Mouse (Mus musculus) spleen, adult 2 months (tissue): Measurements from ENCODE around the gene Pygm. TPM values are rescaled to one million over a fixed set of nuclear protein-coding genes. Genes with fewer than 3 reads are reported as not detected.

Experiments
- DNase-seq, 2 experiments: peaks; one replicate each; pipeline versions ENCODE4 v3.0.0 to v3.0.0-alpha.2; 2012 to 2021; ENCODE audit warnings: low spot score in 2 of 2, low read depth in 1 of 2
- H3K27ac ChIP-seq: fragments of 200-500 bp; 2 replicates; pipeline ENCODE4 v1.5.1; 2012; ENCODE audit warnings: low read length, inconsistent platforms; ENCODE audit not compliant: insufficient read depth
- H3K27me3 ChIP-seq: fragments of 200-500 bp; 2 replicates; pipeline ENCODE4 v1.6.1; 2012; ENCODE audit warnings: mild to moderate bottlenecking, moderate library complexity, low read length, inconsistent platforms; ENCODE audit not compliant: control insufficient read depth, insufficient read depth
- H3K36me3 ChIP-seq: fragments of 200-500 bp; 2 replicates; pipeline ENCODE4 v1.6.1; 2012; ENCODE audit warnings: mild to moderate bottlenecking, low read length, inconsistent platforms; ENCODE audit not compliant: control insufficient read depth, insufficient read depth
- H3K4me1 ChIP-seq: fragments of 200-500 bp; 2 replicates; pipeline ENCODE4 v1.6.1; 2011; ENCODE audit warnings: inconsistent platforms; ENCODE audit not compliant: control insufficient read depth, insufficient read depth, insufficient read length
- H3K4me3 ChIP-seq: fragments of 200-500 bp; 2 replicates; pipeline ENCODE4 v1.5.1; 2011; ENCODE audit warnings: mild to moderate bottlenecking, inconsistent platforms; ENCODE audit not compliant: insufficient read depth, insufficient read length; ENCODE audit errors: extremely low read depth
- CTCF ChIP-seq: fragments of 200-500 bp; IDR thresholded peaks from 2 replicates; pipeline ENCODE4 v1.5.1; 2011; ENCODE audit warnings: mild to moderate bottlenecking, inconsistent platforms; ENCODE audit not compliant: insufficient read depth, insufficient read length, insufficient replicate concordance; ENCODE audit errors: extremely low read depth
- POLR2A ChIP-seq: fragments of 200-500 bp; IDR thresholded peaks from 2 replicates; pipeline ENCODE4 v1.6.1; 2011; ENCODE audit warnings: low read depth, low read length, inconsistent platforms
- WGBS: fragments of 180-500 bp; shearing (Covaris S2); methylation state at CpG from one replicate; pipeline ENCODE4 v1.1.7; 2018; 5-methylcytosine and 5-hydroxymethylcytosine counted together
- polyA plus RNA-seq: library from polyadenylated mRNA; depleted of rRNA; stranded (reverse); fragments of >200 nt; gene quantifications from 2 replicates; pipeline ENCODE4 v1.2.3, GENCODE M21; 2012; rRNA removed

Pygm gene
- polyA plus RNA-seq, 1 experiment, result 8.1 TPM

GRCm38 (mm10) chr19:6426703-6427500 is 42.7 kb downstream of the Pygm start:
- DNase-seq, result peak in 1 of 2 experiments; percentile 35
- H3K27ac ChIP-seq, result no peak overlapping the region
- H3K4me3 ChIP-seq, result no peak overlapping the region
- TF ChIP-seq CTCF (no peak), POLR2A (no peak)
- peaks cover 15% of the 10 kb centered on the region for H3K4me1 ChIP-seq
- H3K27me3 ChIP-seq, result peaks cover 18% of the 10 kb centered on the region
- H3K36me3 ChIP-seq, result no peaks in the 10 kb centered on the region
- 23% methylated on average over 13 of the region's 13 CpGs for WGBS

GRCm38 (mm10) chr19:6427653-6428434 is 43.6 kb downstream of the Pygm start:
- H3K36me3 ChIP-seq, result no peaks in the 10 kb centered on the region
- 5% methylated on average over 92 of the region's 94 CpGs for WGBS
- H3K27me3 ChIP-seq, result peaks cover 18% of the 10 kb centered on the region
- no peak overlapping the region for H3K27ac ChIP-seq
- peaks cover 15% of the 10 kb centered on the region for H3K4me1 ChIP-seq
- H3K4me3 ChIP-seq, result no peak overlapping the region
- DNase-seq, result no peak
- TF ChIP-seq POLR2A (no peak), CTCF (no peak)

- Histone ChIP-seq H3K4me1 (peaks cover 15% of the 10 kb centered on the region), H3K27me3 (peaks cover 18% of the 10 kb centered on the region), H3K4me3 (no peak overlapping the region), H3K36me3 (no peaks in the 10 kb centered on the region), H3K27ac (no peak overlapping the region)
- 2% methylated on average over 60 of the region's 60 CpGs for WGBS
- TF ChIP-seq POLR2A, result no peak
- TF ChIP-seq CTCF, result no peak
- DNase-seq, result no peak
Observed at GRCm38 (mm10) chr19:6428501-6429200, 44.5 kb downstream of the Pygm start.

- no peaks in the 10 kb centered on the region for H3K36me3 ChIP-seq
- TF ChIP-seq POLR2A (no peak), CTCF (no peak)
Observed at GRCm38 (mm10) chr19:6443016-6443415, 58.8 kb downstream of the Pygm start.

GRCm38 (mm10) chr19:6445761-6446423 is 61.7 kb downstream of the Pygm start:
- Histone ChIP-seq H3K36me3 (no peaks in the 10 kb centered on the region), H3K4me1 (peaks cover 6% of the 10 kb centered on the region; the same call in 1 of the 2 replicates), H3K4me3 (no peak overlapping the region), H3K27me3 (no peaks in the 10 kb centered on the region; the same call in 1 of the 2 replicates), H3K27ac (no peak overlapping the region)
- TF ChIP-seq POLR2A (no peak), CTCF (no peak)
- peak in 1 of 2 experiments; percentile 26 for DNase-seq
- WGBS, result 49% methylated on average over 10 of the region's 10 CpGs

More at GRCm38 (mm10) chr19:6443016-6443415, 58.8 kb downstream of the Pygm start:
- Histone ChIP-seq H3K4me3 (no peak overlapping the region), H3K27me3 (no peaks in the 10 kb centered on the region; the same call in 1 of the 2 replicates), H3K4me1 (peaks cover 6% of the 10 kb centered on the region; the same call in 1 of the 2 replicates), H3K27ac (no peak overlapping the region)
- WGBS, result 81% methylated on average over 10 of the region's 10 CpGs
- DNase-seq, result no peak

GRCm38 (mm10) chr19:6446736-6447437 is 62.7 kb downstream of the Pygm start:
- Histone ChIP-seq H3K36me3 (no peaks in the 10 kb centered on the region), H3K27ac (no peak overlapping the region), H3K4me1 (peaks cover 6% of the 10 kb centered on the region; the same call in 1 of the 2 replicates), H3K27me3 (no peaks in the 10 kb centered on the region; the same call in 1 of the 2 replicates), H3K4me3 (no peak overlapping the region)
- TF ChIP-seq POLR2A (no peak), CTCF (no peak)
- WGBS, result 84% methylated on average over 7 of the region's 7 CpGs
- DNase-seq, result no peak

Other genes with a start within 250 kb of the Pygm start
- 8.0 and 10.8 TPM in 2 replicates for gene Batf2, start 243.4 kb upstream of the Pygm start, polyA plus RNA-seq
- gene Arl2, start 242.9 kb upstream of the Pygm start, polyA plus RNA-seq, result 51.8 and 64.8 TPM in 2 replicates
- 0.15 and 0.30 TPM in 2 replicates for gene Majin, start 200.0 kb upstream of the Pygm start, polyA plus RNA-seq
- 0.42 and 0.57 TPM in 2 replicates for gene Gpha2, start 158.0 kb upstream of the Pygm start, polyA plus RNA-seq
- 36.9 and 56.1 TPM in 2 replicates for gene Ppp2r5b, start 148.5 kb upstream of the Pygm start, polyA plus RNA-seq
- 47.4 and 57.5 TPM in 2 replicates for gene Atg2a, start 142.7 kb upstream of the Pygm start, polyA plus RNA-seq
- gene Ehd1, start 107.7 kb upstream of the Pygm start, polyA plus RNA-seq, result 285 and 377 TPM in 2 replicates
- 7.7 and 8.9 TPM in 2 replicates for gene Cdc42bpg, start 77.9 kb upstream of the Pygm start, polyA plus RNA-seq
- gene Men1, start 49.4 kb upstream of the Pygm start, polyA plus RNA-seq, result 54.2 and 57.2 TPM in 2 replicates
- 487 and 792 TPM in 2 replicates for gene Map4k2, start 43.3 kb upstream of the Pygm start, polyA plus RNA-seq
- gene Sf1, start 20.7 kb upstream of the Pygm start, polyA plus RNA-seq, result 177 and 239 TPM in 2 replicates
- gene Rasgrp2, start 14.9 kb downstream of the Pygm start, polyA plus RNA-seq, result 681 and 703 TPM in 2 replicates
- gene Nrxn2, start 34.3 kb downstream of the Pygm start, polyA plus RNA-seq, result 2.2 and 2.9 TPM in 2 replicates
- 0.81 and 1.0 TPM in 2 replicates for gene Slc22a12, start 158.6 kb downstream of the Pygm start, polyA plus RNA-seq